Mouse (Mus musculus) cerebellum, postnatal 10 days (tissue): Measurements from ENCODE around the gene Igfbp4.
A peak's percentile ranks its signal among the peaks of the same experiment; 100 is the strongest.

Experiments used
- DNase-seq, 2 experiments: peaks; one replicate each; pipeline ENCODE4 v3.0.0; 2021; ENCODE audit warnings: mixed read lengths in 2 of 2

Igfbp4 gene

GRCm38 (mm10) chr11:99041051-99041729 is at the start of gene Igfbp4:
Gene Igfbp4 (plus strand): TSS chr11:99041244.
- peak; percentile 87 to 89 for DNase-seq

- DNase-seq, result no peak
Measured at GRCm38 (mm10) chr11:98995987-98996386, 45.1 kb upstream of the Igfbp4 start.

- no peak for DNase-seq
Measured at GRCm38 (mm10) chr11:98997659-98998058, 43.4 kb upstream of the Igfbp4 start.

GRCm38 (mm10) chr11:98998776-98999175 is 42.3 kb upstream of the Igfbp4 start:
- no peak for DNase-seq

GRCm38 (mm10) chr11:98999243-98999642 is 41.8 kb upstream of the Igfbp4 start:
- no peak for DNase-seq

- DNase-seq, result no peak
Measured at GRCm38 (mm10) chr11:99006788-99007187, 34.3 kb upstream of the Igfbp4 start.

- no peak for DNase-seq
Measured at GRCm38 (mm10) chr11:99010124-99010523, 30.9 kb upstream of the Igfbp4 start.

GRCm38 (mm10) chr11:99010706-99011105 is 30.3 kb upstream of the Igfbp4 start:
- DNase-seq, result no peak

GRCm38 (mm10) chr11:99013856-99014255 is 27.2 kb upstream of the Igfbp4 start:
- no peak for DNase-seq

- DNase-seq, result no peak
Measured at GRCm38 (mm10) chr11:99019844-99020243, 21.2 kb upstream of the Igfbp4 start.

- no peak for DNase-seq
Measured at GRCm38 (mm10) chr11:99022384-99022933, 18.6 kb upstream of the Igfbp4 start.

- no peak for DNase-seq
Measured at GRCm38 (mm10) chr11:99023094-99023493, 17.9 kb upstream of the Igfbp4 start.

- peak; percentile 90 to 94 for DNase-seq
Measured at GRCm38 (mm10) chr11:99023500-99024467, 17.3 kb upstream of the Igfbp4 start, which contains the start of gene Top2a. Gene Top2a (minus strand): TSS chr11:99024189.

GRCm38 (mm10) chr11:99024468-99025134 is 16.4 kb upstream of the Igfbp4 start:
- DNase-seq, result no peak

- DNase-seq, result no peak
Measured at GRCm38 (mm10) chr11:99025878-99026277, 15.2 kb upstream of the Igfbp4 start.

- no peak for DNase-seq
Measured at GRCm38 (mm10) chr11:99026899-99027440, 14.1 kb upstream of the Igfbp4 start.

- no peak for DNase-seq
Measured at GRCm38 (mm10) chr11:99035350-99035749, 5.7 kb upstream of the Igfbp4 start.

GRCm38 (mm10) chr11:99036254-99036653 is 4.8 kb upstream of the Igfbp4 start:
- DNase-seq, result no peak

- peak; percentile 91 to 92 for DNase-seq
Measured at GRCm38 (mm10) chr11:99039782-99040181, 1.3 kb upstream of the Igfbp4 start.

- peak; percentile 66 to 73 for DNase-seq
Measured at GRCm38 (mm10) chr11:99040346-99040974, 584 bp upstream of the Igfbp4 start.

GRCm38 (mm10) chr11:99041841-99042780 is 1.1 kb downstream of the Igfbp4 start:
- no peak for DNase-seq
